9 mouse cellular contexts compared by ENCODE assay signal in the genomic region with DNA sequence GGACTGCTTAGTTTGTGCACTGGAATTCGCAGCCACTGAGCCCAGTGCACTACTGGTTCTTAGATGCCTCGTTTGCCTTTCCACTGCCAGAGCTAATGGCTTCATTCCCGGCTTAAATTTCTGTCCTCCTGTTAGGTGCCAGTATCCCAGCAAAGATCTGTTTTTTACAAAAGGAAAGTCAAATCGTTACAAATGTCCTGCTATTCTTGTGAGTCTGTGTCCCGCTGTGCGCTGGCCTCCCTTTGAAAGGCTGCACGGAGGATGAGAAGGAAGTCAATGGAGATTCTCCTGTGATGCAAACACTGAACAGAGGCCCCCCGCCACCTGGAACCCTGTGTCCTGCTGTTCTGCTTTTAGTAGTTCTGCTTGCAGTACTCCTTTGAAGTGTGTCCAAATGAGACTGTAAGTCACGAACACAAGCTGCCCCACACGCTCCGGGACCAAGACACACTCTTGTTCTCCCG.
DNase-seq lines count a peak whose midpoint lies in the region; ATAC-seq and TF ChIP-seq lines count a peak whose summit lies in the region.
"Had no signal": no experiment of that assay in that cellular context is flagged by ENCODE, and none has a peak within 500 bp of the region (broad histone marks: within the 10 kb centered on the region; RNA-seq: fewer than 3 reads in every experiment).

No protein-coding gene starts in this region.

- no peaks in the 10 kb centered on the region for H3K9me3 ChIP-seq in heart, embryonic 11.5 days (replicated peaks; ENCODE audit: control insufficient read depth, low read length)
- H3K9me3 ChIP-seq in hindbrain, embryonic 16.5 days (ENCODE audit: control insufficient read depth, low read length), result no peaks in the 10 kb centered on the region
- H3K9me3 ChIP-seq in neural tube, embryonic 13.5 days, result no peaks in the 10 kb centered on the region

- H3K4me3 ChIP-seq in heart, embryonic 11.5 days (ENCODE audit: low read depth, low read length), result peak overlapping the region; percentile 25
- no peak overlapping the region for H3K4me3 ChIP-seq in embryonic fibroblast, embryonic 13.5 days (ENCODE audit: insufficient read depth, low read length)
- H3K4me3 ChIP-seq in hindbrain, embryonic 16.5 days (ENCODE audit: low read length), result peak overlapping the region; percentile 8
- peak overlapping the region; percentile 16 for H3K4me3 ChIP-seq in neural tube, embryonic 13.5 days

- 6% methylated on average over 12 of the region's 12 CpGs for WGBS in heart, embryonic 11.5 days (ENCODE audit: insufficient replicate concordance)
- WGBS in hindbrain, embryonic 16.5 days, result 5% methylated on average over 12 of the region's 12 CpGs
- 1% methylated on average over 12 of the region's 12 CpGs for WGBS in neural tube, embryonic 13.5 days

- ATAC-seq in heart, embryonic 11.5 days (replicated peaks; ENCODE audit: insufficient number of reproducible peaks, low FRiP score, low TSS enrichment), result no peak
- peak; percentile 87 for ATAC-seq in hindbrain, embryonic 16.5 days
- peak; percentile 89 for ATAC-seq in neural tube, embryonic 13.5 days (ENCODE audit: low read depth)

- no peak for TF ChIP-seq CTCF in embryonic fibroblast, embryonic 13.5 days (IDR thresholded peaks at IDR 0.05; ENCODE audit: borderline replicate concordance, insufficient read depth, low read length)

- TF ChIP-seq POLR2A in embryonic fibroblast, embryonic 13.5 days (IDR thresholded peaks at IDR 0.05; ENCODE audit: low read depth, low read length), result no peak

- peak overlapping the region; percentile 0; the same call in 1 of the 2 replicates for H3K9ac ChIP-seq in heart, embryonic 11.5 days (ENCODE audit: low read depth, low read length)
- H3K9ac ChIP-seq in hindbrain, embryonic 16.5 days (ENCODE audit: low read depth, low read length), result no peak overlapping the region; the same call in 1 of the 2 replicates
- H3K9ac ChIP-seq in neural tube, embryonic 13.5 days, result peak overlapping the region; percentile 31; the same call in 1 of the 2 replicates

- peak overlapping the region; percentile 60 for H3K4me2 ChIP-seq in heart, embryonic 11.5 days
- H3K4me2 ChIP-seq in hindbrain, embryonic 16.5 days (ENCODE audit: low read length), result peak overlapping the region; percentile 51
- H3K4me2 ChIP-seq in neural tube, embryonic 13.5 days, result peak overlapping the region; percentile 48

- DNase-seq in heart, adult 9 months (ENCODE audit: low spot score in 2 of 2), result no peak
- peak; percentile 95 for DNase-seq in ZHBTc4 (ENCODE audit: low read depth, low spot score)
- DNase-seq in natural killer cell, adult 2 months (ENCODE audit: low spot score in 2 of 2), result no peak
- no peak for DNase-seq in urinary bladder, adult 18-20 months (ENCODE audit: low spot score in 2 of 2)

- H3K27ac ChIP-seq in heart, embryonic 11.5 days (ENCODE audit: low read depth, low read length), result no peak overlapping the region
- peak overlapping the region; percentile 65 for H3K27ac ChIP-seq in embryonic fibroblast, embryonic 13.5 days (ENCODE audit: insufficient read depth, low read length)
- H3K27ac ChIP-seq in hindbrain, embryonic 16.5 days (ENCODE audit: low read depth, low read length), result no peak overlapping the region
- 0 out of 2 replicates have a peak overlapping the region, but pooled peaks have one; percentile 42 for H3K27ac ChIP-seq in neural tube, embryonic 13.5 days (replicated peaks)

- H3K27me3 ChIP-seq in heart, embryonic 11.5 days (ENCODE audit: control insufficient read depth, insufficient read depth, low read length), result no peaks in the 10 kb centered on the region
- peaks cover 3% of the 10 kb centered on the region; the same call in 1 of the 2 replicates for H3K27me3 ChIP-seq in hindbrain, embryonic 16.5 days (replicated peaks; ENCODE audit: control insufficient read depth, insufficient read depth, low read length)
- peaks cover 24% of the 10 kb centered on the region for H3K27me3 ChIP-seq in neural tube, embryonic 13.5 days
- H3K27me3 ChIP-seq: CH12.LX had no signal

- H3K4me1 ChIP-seq in heart, embryonic 11.5 days (ENCODE audit: control insufficient read depth, insufficient read depth, low read length), result 0 out of 2 replicates have a peak, but pooled peaks cover 2% of the 10 kb centered on the region
- peaks cover 5% of the 10 kb centered on the region; the same call in 1 of the 2 replicates for H3K4me1 ChIP-seq in embryonic fibroblast, embryonic 13.5 days (ENCODE audit: control insufficient read depth, insufficient read depth, low read length)
- H3K4me1 ChIP-seq in hindbrain, embryonic 16.5 days (ENCODE audit: control insufficient read depth, insufficient read depth, low read depth, low read length), result peaks cover 10% of the 10 kb centered on the region
- H3K4me1 ChIP-seq in neural tube, embryonic 13.5 days (replicated peaks), result peaks cover 13% of the 10 kb centered on the region

- H3K36me3 ChIP-seq in heart, embryonic 11.5 days (ENCODE audit: control insufficient read depth, insufficient read depth, low read length), result no peaks in the 10 kb centered on the region
- no peaks in the 10 kb centered on the region for H3K36me3 ChIP-seq in hindbrain, embryonic 16.5 days (ENCODE audit: control insufficient read depth, insufficient read depth, low read length)
- H3K36me3 ChIP-seq in neural tube, embryonic 13.5 days, result no peaks in the 10 kb centered on the region

Comparison
In these comparisons a context has a peak if more than half of its experiments do, and no peak if none do; other contexts are left out.
1. H3K27ac ChIP-seq: peak in embryonic fibroblast, embryonic 13.5 days (single experiment) and neural tube, embryonic 13.5 days (single experiment); none in heart, embryonic 11.5 days (single experiment) and hindbrain, embryonic 16.5 days (single experiment).
2. Peak in every context shown above with its lines, with median percentiles within 50 percentile points of each other: H3K4me2 ChIP-seq.